Mouse (Mus musculus): ENCODE results near the gene Adra1b. TPM values are rescaled to one million over a fixed set of nuclear protein-coding genes. Genes with fewer than 3 reads are reported as not detected.

The Adra1b gene
- total RNA-seq, 4 experiments from 2014 or later, result 0.29 to 0.31 TPM; not detected in 2

- DNase-seq (ENCODE audit: low spot score in 2 of 2), result no peak
Observed at GRCm38 (mm10) chr11:43895323-43895722, 5.7 kb downstream of the Adra1b start.

GRCm38 (mm10) chr11:43892546-43892945, 8.5 kb downstream of the Adra1b start:
- no peak for DNase-seq (ENCODE audit: low spot score in 2 of 2)

- DNase-seq (ENCODE audit: low spot score in 2 of 2), result no peak
Observed at GRCm38 (mm10) chr11:43891457-43891856, 9.6 kb downstream of the Adra1b start.

- DNase-seq (ENCODE audit: low spot score in 2 of 2), result no peak
Observed at GRCm38 (mm10) chr11:43889208-43889915, 11.6 kb downstream of the Adra1b start.

GRCm38 (mm10) chr11:43888736-43889135, 12.3 kb downstream of the Adra1b start:
- no peak for DNase-seq (ENCODE audit: low spot score in 2 of 2)

GRCm38 (mm10) chr11:43887597-43887996, 13.4 kb downstream of the Adra1b start:
- DNase-seq (ENCODE audit: low spot score in 2 of 2), result no peak

- no peak for DNase-seq (ENCODE audit: low spot score in 2 of 2)
Observed at GRCm38 (mm10) chr11:43884521-43884920, 16.5 kb downstream of the Adra1b start.

GRCm38 (mm10) chr11:43883641-43884181, 17.3 kb downstream of the Adra1b start:
- DNase-seq (ENCODE audit: low spot score in 2 of 2), result no peak

GRCm38 (mm10) chr11:43877211-43877610, 23.8 kb downstream of the Adra1b start:
- no peak for DNase-seq (ENCODE audit: low spot score in 2 of 2)

- no peak for DNase-seq (ENCODE audit: low spot score in 2 of 2)
Observed at GRCm38 (mm10) chr11:43867721-43868281, 33.2 kb downstream of the Adra1b start.

GRCm38 (mm10) chr11:43865298-43866165, 35.5 kb downstream of the Adra1b start:
- DNase-seq (ENCODE audit: low spot score in 2 of 2), result no peak

- DNase-seq (ENCODE audit: low spot score in 2 of 2), result no peak
Observed at GRCm38 (mm10) chr11:43853046-43853445, 48.0 kb downstream of the Adra1b start.

GRCm38 (mm10) chr11:43848056-43848455, 53.0 kb downstream of the Adra1b start:
- DNase-seq (ENCODE audit: low spot score in 2 of 2), result peak in 1 of 2 experiments; percentile 3

GRCm38 (mm10) chr11:43841596-43841995, 59.4 kb downstream of the Adra1b start:
- no peak for DNase-seq (ENCODE audit: low spot score in 2 of 2)

GRCm38 (mm10) chr11:43840491-43840890, 60.5 kb downstream of the Adra1b start:
- DNase-seq (ENCODE audit: low spot score in 2 of 2), result no peak

GRCm38 (mm10) chr11:43835880-43836740, 64.9 kb downstream of the Adra1b start:
- DNase-seq (ENCODE audit: low spot score in 2 of 2), result peak; percentile 20 to 39

GRCm38 (mm10) chr11:43835456-43835855, 65.6 kb downstream of the Adra1b start:
- no peak for DNase-seq (ENCODE audit: low spot score in 2 of 2)

- DNase-seq (ENCODE audit: low spot score in 2 of 2), result no peak
Observed at GRCm38 (mm10) chr11:43834531-43834930, 66.5 kb downstream of the Adra1b start.

- no peak for DNase-seq (ENCODE audit: low spot score in 2 of 2)
Observed at GRCm38 (mm10) chr11:43831530-43831929, 69.5 kb downstream of the Adra1b start.

GRCm38 (mm10) chr11:43826769-43827168, 74.2 kb downstream of the Adra1b start:
- no peak for DNase-seq (ENCODE audit: low spot score in 2 of 2)

- no peak for DNase-seq (ENCODE audit: low spot score in 2 of 2)
Observed at GRCm38 (mm10) chr11:43823349-43823748, 77.7 kb downstream of the Adra1b start.
